Mouse (Mus musculus) limb, embryonic 13.5 days (tissue): ENCODE results near the gene Lcorl. TPM values are rescaled to one million over a fixed set of nuclear protein-coding genes. Genes with fewer than 3 reads are reported as not detected.

Experiments
- ATAC-seq: fragments of 200-750 bp; cut with Nextera tagmentation; 2 replicates; pipeline ENCODE4 v1.8.0; 2017; ENCODE audit warnings: low read depth, moderate number of reproducible peaks, moderate TSS enrichment; ENCODE audit not compliant: low FRiP score
- H3K27ac ChIP-seq: fragments of 300-500 bp; sonication (generic); 2 replicates; pipeline ENCODE4 v1.5.1; 2015; ENCODE audit warnings: inconsistent platforms, mild to moderate bottlenecking, moderate library complexity
- H3K27me3 ChIP-seq: fragments of 300-500 bp; sonication (generic); 2 replicates; pipeline ENCODE4 v1.6.1; 2015; ENCODE audit warnings: mild to moderate bottlenecking, inconsistent platforms
- H3K36me3 ChIP-seq: fragments of 300-500 bp; sonication (generic); 2 replicates; pipeline ENCODE4 v1.6.1; 2015; ENCODE audit warnings: inconsistent platforms, mild to moderate bottlenecking, moderate library complexity
- H3K4me1 ChIP-seq: fragments of 300-500 bp; sonication (generic); 2 replicates; pipeline ENCODE4 v1.6.1; 2015; ENCODE audit warnings: inconsistent platforms
- H3K4me2 ChIP-seq: fragments of 300-500 bp; sonication (generic); replicated peaks from 2 replicates; pipeline ENCODE4 v1.6.1; 2015; ENCODE audit warnings: inconsistent platforms, mild to moderate bottlenecking, moderate library complexity
- H3K4me3 ChIP-seq: fragments of 300-500 bp; sonication (generic); 2 replicates; pipeline ENCODE4 v1.5.1; 2015; ENCODE audit warnings: moderate library complexity, mild to moderate bottlenecking, inconsistent platforms
- H3K9ac ChIP-seq: fragments of 300-500 bp; sonication (generic); 2 replicates; pipeline ENCODE4 v1.6.1; 2015; ENCODE audit warnings: mild to moderate bottlenecking, inconsistent platforms
- H3K9me3 ChIP-seq: fragments of 300-500 bp; sonication (generic); 2 replicates; pipeline ENCODE4 v1.6.1; 2016; ENCODE audit warnings: inconsistent platforms
- WGBS: fragments of 180-500 bp; shearing (Covaris S2); methylation state at CpG from one replicate; pipeline ENCODE4 v1.1.7; 2015; 5-methylcytosine and 5-hydroxymethylcytosine counted together
- polyA plus RNA-seq: library from polyadenylated mRNA; unstranded; fragments of >200 nt; fragmentation: Nextera tagmentation; extraction: Ambion mirVana; gene quantifications from 2 replicates; pipeline ENCODE4 v1.2.1, GENCODE M21; 2015

The Lcorl gene
- polyA plus RNA-seq, 1 experiment from 2014 or later: 25.4 TPM

- H3K27me3 ChIP-seq: no peaks in the 10 kb centered on the region
- peak overlapping the region; percentile 85 for H3K4me2 ChIP-seq
- H3K9me3 ChIP-seq: no peaks in the 10 kb centered on the region
- peaks cover 5% of the 10 kb centered on the region; the same call in 1 of the 2 replicates for H3K4me1 ChIP-seq
- WGBS: 26% methylated on average over 21 of the region's 21 CpGs
- no peaks in the 10 kb centered on the region for H3K36me3 ChIP-seq
- ATAC-seq: 0 out of 2 replicates have a peak, but pooled peaks have one; percentile 0
- H3K4me3 ChIP-seq: peak overlapping the region; percentile 83
- H3K27ac ChIP-seq: peak overlapping the region; percentile 99; the same call in 1 of the 2 replicates
- peak overlapping the region; percentile 93 for H3K9ac ChIP-seq
Observed at GRCm38 (mm10) chr5:45855526-45856302, 1.7 kb downstream of the Lcorl start.

DNA sequence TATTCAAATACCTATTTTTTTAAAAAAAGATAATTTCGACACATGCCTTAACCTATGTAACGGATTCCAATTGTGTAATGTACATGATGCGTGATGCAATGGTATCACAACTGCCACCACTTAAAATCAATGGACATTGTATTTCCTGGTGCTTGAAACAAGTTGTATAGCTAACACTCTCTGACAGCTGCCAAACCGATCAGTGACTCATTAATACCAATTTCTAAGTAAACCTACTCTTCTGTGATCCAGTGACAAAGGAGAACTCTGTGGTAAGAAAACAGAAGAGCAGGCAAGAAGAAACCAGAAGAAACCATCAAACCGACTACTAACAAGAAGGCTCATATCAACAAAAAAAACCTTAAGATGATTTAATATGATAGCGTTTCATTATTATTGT is 12.7 kb downstream of the Lcorl start:
- Histone ChIP-seq H3K9ac (no peak overlapping the region), H3K36me3 (no peaks in the 10 kb centered on the region), H3K27me3 (no peaks in the 10 kb centered on the region), H3K27ac (no peak overlapping the region), H3K4me3 (no peak overlapping the region), H3K4me2 (no peak overlapping the region), H3K9me3 (no peaks in the 10 kb centered on the region), H3K4me1 (no peaks in the 10 kb centered on the region)
- WGBS: 91% methylated on average over 6 of the region's 6 CpGs
- ATAC-seq: no peak

GRCm38 (mm10) chr5:45835131-45835530 is 22.3 kb downstream of the Lcorl start:
- no peak for ATAC-seq
- H3K9ac ChIP-seq: no peak overlapping the region
- WGBS: 91% methylated on average over 2 of the region's 2 CpGs
- H3K4me2 ChIP-seq: no peak overlapping the region
- H3K4me3 ChIP-seq: no peak overlapping the region
- H3K4me1 ChIP-seq: no peaks in the 10 kb centered on the region
- no peaks in the 10 kb centered on the region for H3K36me3 ChIP-seq
- no peaks in the 10 kb centered on the region for H3K27me3 ChIP-seq
- H3K9me3 ChIP-seq: no peaks in the 10 kb centered on the region
- no peak overlapping the region for H3K27ac ChIP-seq

- Histone ChIP-seq H3K27me3 (no peaks in the 10 kb centered on the region), H3K4me1 (no peaks in the 10 kb centered on the region), H3K4me3 (no peak overlapping the region), H3K9me3 (peaks cover 22% of the 10 kb centered on the region), H3K4me2 (no peak overlapping the region), H3K27ac (no peak overlapping the region), H3K9ac (no peak overlapping the region), H3K36me3 (peaks cover 14% of the 10 kb centered on the region)
- WGBS: 96% methylated on average over 4 of the region's 4 CpGs
- no peak for ATAC-seq
Observed at GRCm38 (mm10) chr5:45811527-45811926, 45.9 kb downstream of the Lcorl start.

DNA sequence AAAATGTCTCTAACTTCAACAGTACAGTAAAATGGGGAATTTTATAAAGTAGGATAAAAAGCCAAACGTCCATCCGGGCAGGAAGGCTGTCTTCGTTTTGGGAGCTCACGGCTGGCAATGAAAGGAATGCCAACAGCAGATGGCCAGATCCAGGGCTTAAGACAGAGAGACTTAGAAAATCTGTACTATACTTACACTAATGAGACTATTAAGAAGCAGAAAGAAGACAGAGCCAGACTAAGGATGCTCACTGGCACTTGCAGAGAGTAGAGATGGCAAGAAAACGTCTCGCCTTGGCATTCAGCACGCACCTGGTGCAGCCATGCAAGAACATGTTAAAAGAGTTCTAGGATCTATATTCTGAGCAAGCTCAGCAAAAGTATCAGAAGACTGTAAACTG is 65.6 kb downstream of the Lcorl start:
- Histone ChIP-seq H3K36me3 (no peaks in the 10 kb centered on the region), H3K9ac (no peak overlapping the region), H3K9me3 (no peaks in the 10 kb centered on the region), H3K27ac (no peak overlapping the region), H3K4me3 (no peak overlapping the region), H3K4me1 (no peaks in the 10 kb centered on the region), H3K4me2 (no peak overlapping the region), H3K27me3 (no peaks in the 10 kb centered on the region)
- 76% methylated on average over 7 of the region's 7 CpGs for WGBS
- no peak for ATAC-seq

GRCm38 (mm10) chr5:45790221-45790620 is 67.2 kb downstream of the Lcorl start:
- H3K9me3 ChIP-seq: no peaks in the 10 kb centered on the region
- H3K27ac ChIP-seq: no peak overlapping the region
- no peak overlapping the region for H3K9ac ChIP-seq
- H3K4me2 ChIP-seq: no peak overlapping the region
- no peak for ATAC-seq
- no peaks in the 10 kb centered on the region for H3K27me3 ChIP-seq
- 96% methylated on average over 4 of the region's 4 CpGs for WGBS
- H3K4me3 ChIP-seq: no peak overlapping the region
- no peaks in the 10 kb centered on the region for H3K36me3 ChIP-seq
- H3K4me1 ChIP-seq: no peaks in the 10 kb centered on the region

DNA sequence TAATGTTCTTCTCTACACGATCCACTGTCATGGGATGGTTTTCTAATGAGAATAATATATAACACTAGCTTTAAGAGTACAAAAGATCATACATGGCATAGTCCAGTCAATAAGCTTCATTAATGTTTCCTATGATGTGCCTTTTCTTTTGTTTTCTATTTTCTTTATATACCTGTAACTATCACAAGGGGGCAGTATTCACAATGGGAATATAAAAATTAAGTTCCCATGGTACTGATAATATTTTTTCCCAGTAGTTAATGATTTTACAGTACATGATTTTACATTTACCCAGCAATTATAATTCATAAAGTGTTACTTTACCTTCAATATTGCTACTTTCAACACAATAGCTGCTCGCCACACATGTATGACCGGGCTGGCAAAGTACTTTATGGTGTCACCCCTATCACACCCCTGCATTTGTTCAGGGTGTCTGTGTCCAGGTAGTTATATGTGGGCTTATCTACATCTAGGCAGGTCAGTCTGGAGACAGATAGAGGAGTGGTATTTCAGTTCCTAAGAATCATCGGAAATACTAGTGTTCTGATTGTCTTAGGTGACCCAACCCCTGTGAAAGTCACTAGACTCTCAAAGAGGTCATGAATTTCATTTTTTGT is 99.8 kb downstream of the Lcorl start:
- Histone ChIP-seq H3K9ac (no peak overlapping the region), H3K4me3 (no peak overlapping the region), H3K27me3 (no peaks in the 10 kb centered on the region), H3K4me1 (no peaks in the 10 kb centered on the region), H3K36me3 (0 out of 2 replicates have a peak, but pooled peaks cover 2% of the 10 kb centered on the region), H3K27ac (no peak overlapping the region), H3K9me3 (no peaks in the 10 kb centered on the region), H3K4me2 (no peak overlapping the region)
- WGBS: 90% methylated on average over 4 of the region's 4 CpGs
- no peak for ATAC-seq

- Histone ChIP-seq H3K27me3 (no peaks in the 10 kb centered on the region), H3K9me3 (no peaks in the 10 kb centered on the region), H3K4me2 (no peak overlapping the region), H3K36me3 (peaks cover 15% of the 10 kb centered on the region), H3K4me1 (no peaks in the 10 kb centered on the region), H3K27ac (no peak overlapping the region), H3K9ac (no peak overlapping the region), H3K4me3 (no peak overlapping the region)
- no peak for ATAC-seq
- WGBS: 92% methylated on average over 1 of the region's 1 CpGs
Observed at GRCm38 (mm10) chr5:45737911-45738310, 119.5 kb downstream of the Lcorl start.

GRCm38 (mm10) chr5:45733751-45734150 is 123.7 kb downstream of the Lcorl start:
- Histone ChIP-seq H3K36me3 (peaks cover 13% of the 10 kb centered on the region), H3K9me3 (no peaks in the 10 kb centered on the region), H3K4me2 (no peak overlapping the region), H3K9ac (no peak overlapping the region), H3K4me3 (no peak overlapping the region), H3K27ac (no peak overlapping the region), H3K27me3 (no peaks in the 10 kb centered on the region), H3K4me1 (no peaks in the 10 kb centered on the region)
- ATAC-seq: no peak
- WGBS: 81% methylated on average over 2 of the region's 2 CpGs

GRCm38 (mm10) chr5:45718848-45719488 is 138.4 kb downstream of the Lcorl start:
- H3K4me1 ChIP-seq: no peaks in the 10 kb centered on the region
- H3K4me3 ChIP-seq: no peak overlapping the region
- H3K4me2 ChIP-seq: no peak overlapping the region
- no peak for ATAC-seq
- 86% methylated on average over 6 of the region's 6 CpGs for WGBS
- no peak overlapping the region for H3K9ac ChIP-seq
- no peak overlapping the region for H3K27ac ChIP-seq
- no peaks in the 10 kb centered on the region for H3K27me3 ChIP-seq
- no peaks in the 10 kb centered on the region for H3K9me3 ChIP-seq
- H3K36me3 ChIP-seq: no peaks in the 10 kb centered on the region

DNA sequence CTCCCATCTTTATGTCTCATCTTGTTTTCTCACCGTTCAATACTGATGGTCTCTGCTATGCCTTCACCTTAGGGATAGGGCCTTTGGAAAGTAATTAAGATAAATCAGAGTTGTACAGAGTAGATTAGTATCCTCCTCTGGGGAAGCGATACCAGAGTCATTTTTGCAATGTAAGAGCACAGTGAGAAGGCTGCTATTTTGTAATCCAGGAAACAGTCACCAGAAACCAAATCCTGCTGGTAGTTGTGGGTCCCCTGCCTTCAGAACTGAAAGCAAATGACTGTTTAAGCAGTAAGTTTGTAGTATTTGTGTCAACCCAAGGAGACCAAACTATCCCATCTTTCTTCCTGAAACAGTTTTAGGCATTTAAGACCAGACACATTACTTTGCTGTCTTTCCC is 147.8 kb downstream of the Lcorl start:
- Histone ChIP-seq H3K9ac (no peak overlapping the region), H3K9me3 (no peaks in the 10 kb centered on the region), H3K27ac (no peak overlapping the region), H3K4me2 (no peak overlapping the region), H3K36me3 (peaks cover 24% of the 10 kb centered on the region), H3K27me3 (no peaks in the 10 kb centered on the region), H3K4me1 (no peaks in the 10 kb centered on the region), H3K4me3 (no peak overlapping the region)
- no peak for ATAC-seq
- 93% methylated on average over 2 of the region's 2 CpGs for WGBS

- Histone ChIP-seq H3K27ac (no peak overlapping the region), H3K9ac (no peak overlapping the region), H3K4me3 (no peak overlapping the region), H3K9me3 (no peaks in the 10 kb centered on the region), H3K36me3 (peaks cover 31% of the 10 kb centered on the region), H3K27me3 (no peaks in the 10 kb centered on the region), H3K4me2 (no peak overlapping the region), H3K4me1 (no peaks in the 10 kb centered on the region)
- ATAC-seq: no peak
- WGBS: 94% methylated on average over 2 of the region's 2 CpGs
Observed at GRCm38 (mm10) chr5:45706811-45707210, 150.6 kb downstream of the Lcorl start.
